Mouse (Mus musculus): ENCODE data around the gene Ip6k1. TPM values are rescaled to one million over a fixed set of nuclear protein-coding genes. Genes with fewer than 3 reads are reported as not detected.

Gene Ip6k1
- polyA plus RNA-seq, 1 experiment: 30.8 TPM

DNA sequence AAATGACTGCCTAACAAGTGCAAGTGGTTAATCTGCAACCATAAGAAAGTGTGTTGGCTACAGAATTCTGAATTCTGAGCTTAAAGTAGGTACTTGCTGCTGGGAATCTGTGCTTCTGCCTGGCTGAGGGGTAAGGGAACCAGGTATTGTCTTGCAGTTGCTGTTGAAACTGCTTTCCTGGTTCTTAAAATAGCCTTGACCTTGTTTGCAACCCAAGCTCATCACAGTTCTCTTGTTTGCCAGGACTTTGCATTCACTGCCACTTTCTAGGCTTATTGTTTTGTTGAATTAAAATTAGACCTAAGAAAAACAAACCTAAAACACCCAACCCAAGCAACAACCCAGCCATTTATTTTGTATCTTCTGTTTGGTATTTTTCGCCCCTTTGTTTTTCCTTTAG is 18.4 kb downstream of the Ip6k1 start:
- peaks cover 11% of the 10 kb centered on the region for H3K36me3 ChIP-seq (ENCODE audit: control insufficient read depth, insufficient read depth)
- peaks cover 3% of the 10 kb centered on the region for H3K79me3 ChIP-seq (ENCODE audit: low read depth)
- no peaks in the 10 kb centered on the region for H3K27me3 ChIP-seq (ENCODE audit: control insufficient read depth, insufficient read depth, insufficient read length)
- H3K4me3 ChIP-seq (ENCODE audit: insufficient read depth, poor library complexity, severe bottlenecking): no peak overlapping the region
- TF ChIP-seq MYOG (IDR thresholded peaks at IDR 0.05; ENCODE audit: control insufficient read depth, extremely low read depth, insufficient read length) (no peak), FOSL1 (IDR thresholded peaks at IDR 0.05; ENCODE audit: insufficient read depth, low read length, poor library complexity, severe bottlenecking) (no peak)
- H3K79me2 ChIP-seq (ENCODE audit: control insufficient read depth, insufficient read depth): peaks cover 42% of the 10 kb centered on the region
- no peak overlapping the region for H3ac ChIP-seq (ENCODE audit: control insufficient read depth, insufficient read length, low read depth)

DNA sequence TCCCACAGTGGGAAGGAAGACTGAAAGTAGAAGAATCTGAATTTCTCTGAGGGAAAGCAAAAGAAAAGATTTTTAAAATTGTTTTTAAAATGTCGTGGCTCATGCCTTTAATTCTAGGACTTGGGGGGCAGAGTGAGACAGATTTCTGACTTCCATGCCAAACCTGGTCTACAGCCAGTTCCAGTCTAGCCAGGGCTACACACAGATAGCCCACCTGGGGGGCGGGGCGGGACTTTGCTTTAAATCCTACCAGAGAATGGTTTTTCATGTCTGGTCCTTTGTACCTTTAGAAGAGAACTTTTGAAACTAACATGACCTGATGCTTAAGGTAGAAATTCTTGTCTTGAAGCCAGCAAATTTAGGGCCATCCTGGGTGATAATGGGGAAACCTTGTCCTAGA is 20.9 kb downstream of the Ip6k1 start:
- peaks cover 3% of the 10 kb centered on the region for H3K79me3 ChIP-seq (ENCODE audit: low read depth)
- peaks cover 32% of the 10 kb centered on the region for H3K79me2 ChIP-seq (ENCODE audit: control insufficient read depth, insufficient read depth)
- no peak overlapping the region for H3ac ChIP-seq (ENCODE audit: control insufficient read depth, insufficient read length, low read depth)
- no peaks in the 10 kb centered on the region for H3K27me3 ChIP-seq (ENCODE audit: control insufficient read depth, insufficient read depth, insufficient read length)
- H3K36me3 ChIP-seq (ENCODE audit: control insufficient read depth, insufficient read depth): peaks cover 17% of the 10 kb centered on the region
- H3K4me3 ChIP-seq (ENCODE audit: insufficient read depth, poor library complexity, severe bottlenecking): no peak overlapping the region
- no peak for TF ChIP-seq MYOD1 (IDR thresholded peaks at IDR 0.05; ENCODE audit: control insufficient read depth, insufficient read length, low read depth)
- TF ChIP-seq CEBPB (IDR thresholded peaks at IDR 0.05; ENCODE audit: low read depth): no peak
- TF ChIP-seq MAX (IDR thresholded peaks at IDR 0.05): no peak

GRCm38 (mm10) chr9:108026584-108026983 is 24.3 kb downstream of the Ip6k1 start:
- no peak overlapping the region for H3ac ChIP-seq (ENCODE audit: control insufficient read depth, insufficient read length, low read depth)

GRCm38 (mm10) chr9:108027867-108028266 is 25.6 kb downstream of the Ip6k1 start:
- TF ChIP-seq FOSL1 (IDR thresholded peaks at IDR 0.05; ENCODE audit: insufficient read depth, low read length, poor library complexity, severe bottlenecking): no peak
- H3K79me3 ChIP-seq (ENCODE audit: low read depth): no peaks in the 10 kb centered on the region
- H3ac ChIP-seq (ENCODE audit: control insufficient read depth, insufficient read length, low read depth): no peak overlapping the region
- H3K4me3 ChIP-seq (ENCODE audit: insufficient read depth, poor library complexity, severe bottlenecking): no peak overlapping the region
- H3K36me3 ChIP-seq (ENCODE audit: control insufficient read depth, insufficient read depth): peaks cover 17% of the 10 kb centered on the region
- H3K79me2 ChIP-seq (ENCODE audit: control insufficient read depth, insufficient read depth): no peaks in the 10 kb centered on the region
- H3K27me3 ChIP-seq (ENCODE audit: control insufficient read depth, insufficient read depth, insufficient read length): no peaks in the 10 kb centered on the region

More at GRCm38 (mm10) chr9:108026584-108026983, 24.3 kb downstream of the Ip6k1 start:
- Histone ChIP-seq H3K79me3 (ENCODE audit: low read depth) (peaks cover 3% of the 10 kb centered on the region), H3K36me3 (ENCODE audit: control insufficient read depth, insufficient read depth) (peaks cover 17% of the 10 kb centered on the region), H3K79me2 (ENCODE audit: control insufficient read depth, insufficient read depth) (peaks cover 11% of the 10 kb centered on the region), H3K27me3 (ENCODE audit: control insufficient read depth, insufficient read depth, insufficient read length) (no peaks in the 10 kb centered on the region), H3K4me3 (ENCODE audit: insufficient read depth, poor library complexity, severe bottlenecking) (no peak overlapping the region)
- TF ChIP-seq MAX (IDR thresholded peaks at IDR 0.05): no peak
- TF ChIP-seq CTCF (IDR thresholded peaks at IDR 0.05; ENCODE audit: control insufficient read depth, insufficient read depth, insufficient read length): no peak
- TF ChIP-seq MYOG (IDR thresholded peaks at IDR 0.05; ENCODE audit: control insufficient read depth, extremely low read depth, insufficient read length): no peak
- TF ChIP-seq USF1 (IDR thresholded peaks at IDR 0.05; ENCODE audit: low read depth): no peak
- no peak for TF ChIP-seq CEBPB (IDR thresholded peaks at IDR 0.05; ENCODE audit: low read depth)
- no peak for TF ChIP-seq MYOD1 (IDR thresholded peaks at IDR 0.05; ENCODE audit: control insufficient read depth, insufficient read length, low read depth)
- no peak for TF ChIP-seq FOSL1 (IDR thresholded peaks at IDR 0.05; ENCODE audit: insufficient read depth, low read length, poor library complexity, severe bottlenecking)

GRCm38 (mm10) chr9:108032126-108032525 is 29.8 kb downstream of the Ip6k1 start:
- Histone ChIP-seq H3K36me3 (ENCODE audit: control insufficient read depth, insufficient read depth) (peaks cover 2% of the 10 kb centered on the region), H3K27me3 (ENCODE audit: control insufficient read depth, insufficient read depth, insufficient read length) (no peaks in the 10 kb centered on the region), H3K79me3 (ENCODE audit: low read depth) (no peaks in the 10 kb centered on the region), H3K79me2 (ENCODE audit: control insufficient read depth, insufficient read depth) (no peaks in the 10 kb centered on the region), H3ac (ENCODE audit: control insufficient read depth, insufficient read length, low read depth) (no peak overlapping the region), H3K4me3 (ENCODE audit: insufficient read depth, poor library complexity, severe bottlenecking) (no peak overlapping the region)
- TF ChIP-seq CEBPB (IDR thresholded peaks at IDR 0.05; ENCODE audit: low read depth): no peak
- no peak for TF ChIP-seq USF1 (IDR thresholded peaks at IDR 0.05; ENCODE audit: low read depth)
- TF ChIP-seq MAX (IDR thresholded peaks at IDR 0.05): no peak
- TF ChIP-seq CTCF (IDR thresholded peaks at IDR 0.05; ENCODE audit: control insufficient read depth, insufficient read depth, insufficient read length): no peak
- no peak for TF ChIP-seq FOSL1 (IDR thresholded peaks at IDR 0.05; ENCODE audit: insufficient read depth, low read length, poor library complexity, severe bottlenecking)
- no peak for TF ChIP-seq MYOD1 (IDR thresholded peaks at IDR 0.05; ENCODE audit: control insufficient read depth, insufficient read length, low read depth)
- no peak for TF ChIP-seq MYOG (IDR thresholded peaks at IDR 0.05; ENCODE audit: control insufficient read depth, extremely low read depth, insufficient read length)

GRCm38 (mm10) chr9:108035331-108036156 is 33.2 kb downstream of the Ip6k1 start:
- Histone ChIP-seq H3ac (ENCODE audit: control insufficient read depth, insufficient read length, low read depth) (no peak overlapping the region), H3K27me3 (ENCODE audit: control insufficient read depth, insufficient read depth, insufficient read length) (no peaks in the 10 kb centered on the region), H3K79me2 (ENCODE audit: control insufficient read depth, insufficient read depth) (no peaks in the 10 kb centered on the region), H3K79me3 (ENCODE audit: low read depth) (no peaks in the 10 kb centered on the region), H3K4me3 (ENCODE audit: insufficient read depth, poor library complexity, severe bottlenecking) (no peak overlapping the region), H3K36me3 (ENCODE audit: control insufficient read depth, insufficient read depth) (peaks cover 4% of the 10 kb centered on the region)
- TF ChIP-seq MAX (IDR thresholded peaks at IDR 0.05): no peak
- no peak for TF ChIP-seq FOSL1 (IDR thresholded peaks at IDR 0.05; ENCODE audit: insufficient read depth, low read length, poor library complexity, severe bottlenecking)
- no peak for TF ChIP-seq MYOG (IDR thresholded peaks at IDR 0.05; ENCODE audit: control insufficient read depth, extremely low read depth, insufficient read length)
- TF ChIP-seq USF1 (IDR thresholded peaks at IDR 0.05; ENCODE audit: low read depth): no peak
- no peak for TF ChIP-seq CEBPB (IDR thresholded peaks at IDR 0.05; ENCODE audit: low read depth)
- no peak for TF ChIP-seq CTCF (IDR thresholded peaks at IDR 0.05; ENCODE audit: control insufficient read depth, insufficient read depth, insufficient read length)

All from C2C12 (cell line).